Mouse (Mus musculus): ENCODE measurements around the gene Map1lc3a. TPM values are rescaled to one million over a fixed set of nuclear protein-coding genes. Genes with fewer than 3 reads are reported as not detected.
A peak's percentile ranks its signal among the peaks of the same experiment; 100 is the strongest.

Gene Map1lc3a
- polyA plus RNA-seq (2014; fragmentation: Nextera tagmentation; extraction: Ambion mirVana) = 435 and 604 TPM in 2 replicates

DNA sequence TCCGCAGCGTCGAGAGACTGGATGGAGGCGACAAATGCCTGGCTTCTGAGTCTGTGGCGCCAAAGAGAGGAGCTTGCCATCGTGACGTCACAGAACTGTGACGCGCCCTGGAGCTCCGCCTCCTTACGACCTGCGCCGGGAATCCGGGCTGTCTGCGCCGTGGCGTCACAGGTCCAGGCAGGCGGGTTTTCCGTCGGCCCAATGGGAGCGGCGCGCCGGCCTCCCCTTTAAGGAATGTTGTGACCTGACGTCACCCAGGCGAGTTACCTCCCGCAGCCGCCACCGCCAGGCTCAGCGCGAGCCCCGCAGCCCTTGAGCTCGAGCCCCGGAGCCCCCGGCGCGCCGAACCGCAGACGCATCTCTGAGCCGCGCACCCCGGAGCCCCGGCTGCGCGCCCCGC lies at the start of gene Map1lc3a:
Gene Map1lc3a, plus strand, starts transcription at position 103 of the 400 bp plus-strand sequence.
- Histone ChIP-seq H3K4me2 (ENCODE audit: low read length) (peak within 1 kb of the TSS; percentile 82), H3K4me3 (replicated peaks; ENCODE audit: low read depth, low read length) (peak within 1 kb of the TSS; percentile 94), H3K36me3 (ENCODE audit: control insufficient read depth, insufficient read depth, low read length) (peaks cover 22% of the 10 kb centered on the region), H3K9me3 (ENCODE audit: control insufficient read depth, low read length) (no peaks in the 10 kb centered on the region), H3K4me1 (ENCODE audit: control insufficient read depth, insufficient read depth, low read length) (peaks cover 10% of the 10 kb centered on the region), H3K9ac (replicated peaks; ENCODE audit: low read length) (peak within 1 kb of the TSS; percentile 95), H3K27me3 (ENCODE audit: control insufficient read depth, insufficient read depth, low read length) (no peaks in the 10 kb centered on the region), H3K27ac (replicated peaks; ENCODE audit: low read depth, low read length) (peak within 1 kb of the TSS; percentile 87)
- DNase-seq (peak; percentile 98), ATAC-seq (ENCODE audit: low FRiP score, low TSS enrichment) (peak; percentile 93)
- WGBS = under 1% methylated on average over 47 of the region's 47 CpGs

DNA sequence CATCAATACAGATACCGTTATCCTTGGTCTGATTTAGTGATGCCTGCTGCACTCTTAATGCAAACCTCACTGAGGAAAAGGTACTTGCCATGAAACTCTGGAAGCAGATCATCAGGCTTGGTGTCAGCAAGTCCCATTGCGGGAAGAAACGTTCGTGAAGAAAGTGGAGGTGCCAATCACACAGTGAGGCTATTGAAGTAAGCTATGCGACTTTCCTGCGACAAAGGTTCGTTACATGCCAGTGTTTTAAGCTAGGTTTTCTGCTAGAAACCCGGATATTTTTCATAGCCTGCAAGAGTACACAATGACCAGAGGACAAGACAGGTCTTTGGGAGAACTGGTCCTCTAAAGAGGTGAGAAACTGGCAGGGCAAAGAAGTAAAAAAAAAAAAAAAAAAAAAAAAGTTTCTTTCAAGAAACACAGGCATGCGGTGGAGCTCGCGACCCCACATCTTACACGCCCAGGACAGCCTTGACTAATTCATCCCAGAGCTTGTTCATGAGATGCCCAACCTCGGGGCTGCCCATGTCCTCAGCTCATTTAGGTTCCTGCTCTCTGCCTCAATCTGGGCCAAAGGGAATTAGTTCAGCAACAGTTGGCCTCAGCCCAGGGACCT lies 40.2 kb upstream of the Map1lc3a start:
- DNase-seq = peak; percentile 35
- peaks cover 20% of the 10 kb centered on the region for H3K4me1 ChIP-seq (ENCODE audit: control insufficient read depth, insufficient read depth, low read length)
- peak; percentile 85 for ATAC-seq (ENCODE audit: low FRiP score, low TSS enrichment)

DNA sequence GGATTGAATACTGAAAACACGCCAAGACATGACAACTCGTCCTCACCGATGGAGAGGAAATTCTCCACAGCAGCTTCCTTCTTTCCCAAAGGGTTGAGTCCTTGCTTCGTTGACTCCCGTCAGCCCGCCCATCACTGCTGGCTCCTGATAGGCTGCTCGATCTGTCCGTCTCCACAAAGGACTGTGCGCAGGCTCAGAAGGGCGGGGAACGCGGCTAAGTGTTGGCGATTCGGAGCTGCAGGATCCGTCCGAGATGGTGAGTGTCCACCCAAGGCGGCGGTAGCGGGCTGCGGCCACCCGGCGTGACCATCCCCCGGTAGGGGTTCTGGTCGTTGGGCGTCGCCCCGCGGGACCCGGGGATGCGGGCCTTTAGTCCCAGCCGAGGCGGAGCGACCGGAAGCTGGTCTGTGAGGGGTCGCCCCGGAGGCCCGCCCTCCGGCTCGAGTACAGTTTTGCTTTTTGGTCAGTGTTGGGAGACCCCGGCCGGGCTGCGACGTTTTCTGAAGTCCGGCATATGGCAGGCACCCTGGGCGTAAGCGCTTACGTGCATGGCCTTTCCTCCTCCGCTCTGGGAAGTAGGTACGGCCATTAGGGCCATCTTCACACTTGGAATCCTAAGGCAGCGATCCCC lies 39.6 kb upstream of the Map1lc3a start, which contains the start of gene Dynlrb1:
Gene Dynlrb1, plus strand, starts transcription at position 172 of the 631 bp plus-strand sequence.
- H3K4me1 ChIP-seq (ENCODE audit: control insufficient read depth, insufficient read depth, low read length) = peaks cover 20% of the 10 kb centered on the region
- DNase-seq (peak; percentile 98), ATAC-seq (ENCODE audit: low FRiP score, low TSS enrichment) (peak; percentile 98)
- peak within 1 kb of the TSS; percentile 85 for H3K9ac ChIP-seq (replicated peaks; ENCODE audit: low read length)
- no peaks in the 10 kb centered on the region for H3K9me3 ChIP-seq (ENCODE audit: control insufficient read depth, low read length)
- H3K4me3 ChIP-seq (replicated peaks; ENCODE audit: low read depth, low read length) = peak within 1 kb of the TSS; percentile 92
- no peaks in the 10 kb centered on the region for H3K27me3 ChIP-seq (ENCODE audit: control insufficient read depth, insufficient read depth, low read length)
- peak within 1 kb of the TSS; percentile 67 for H3K4me2 ChIP-seq (ENCODE audit: low read length)
- peak within 1 kb of the TSS; percentile 88 for H3K27ac ChIP-seq (replicated peaks; ENCODE audit: low read depth, low read length)
- under 1% methylated on average over 50 of the region's 50 CpGs for WGBS
- H3K36me3 ChIP-seq (ENCODE audit: control insufficient read depth, insufficient read depth, low read length) = no peaks in the 10 kb centered on the region; the same call in 1 of the 2 replicates

More for the DNA sequence above, 40.2 kb upstream of the Map1lc3a start:
- Histone ChIP-seq H3K9me3 (ENCODE audit: control insufficient read depth, low read length) (no peaks in the 10 kb centered on the region), H3K9ac (replicated peaks; ENCODE audit: low read length) (peak overlapping the region; percentile 85), H3K27me3 (ENCODE audit: control insufficient read depth, insufficient read depth, low read length) (no peaks in the 10 kb centered on the region), H3K4me2 (ENCODE audit: low read length) (peak overlapping the region; percentile 67), H3K36me3 (ENCODE audit: control insufficient read depth, insufficient read depth, low read length) (no peaks in the 10 kb centered on the region; the same call in 1 of the 2 replicates), H3K27ac (replicated peaks; ENCODE audit: low read depth, low read length) (peak overlapping the region; percentile 88), H3K4me3 (replicated peaks; ENCODE audit: low read depth, low read length) (peak overlapping the region; percentile 92)
- 3% methylated on average over 13 of the region's 13 CpGs for WGBS

DNA sequence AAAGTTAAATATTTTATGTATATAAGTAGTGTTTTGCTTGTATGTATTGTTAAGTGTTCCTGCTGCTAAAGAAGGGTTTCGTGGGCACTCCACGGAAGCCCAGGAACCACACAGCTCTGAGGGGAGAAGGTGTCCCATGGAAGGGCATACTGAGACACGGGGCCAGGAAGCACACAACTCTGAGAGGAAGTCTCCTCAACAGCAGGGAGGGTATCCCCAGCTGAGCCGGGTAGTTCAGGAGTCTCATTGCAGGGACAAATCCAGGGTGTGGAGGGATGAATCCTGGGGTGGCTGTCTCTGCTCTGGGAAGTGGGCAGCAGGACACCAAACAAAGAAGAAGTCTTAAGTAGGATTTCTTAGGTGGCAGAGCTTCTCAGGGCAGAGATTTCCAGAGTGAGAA lies 38.8 kb upstream of the Map1lc3a start:
- Histone ChIP-seq H3K27me3 (ENCODE audit: control insufficient read depth, insufficient read depth, low read length) (no peaks in the 10 kb centered on the region), H3K36me3 (ENCODE audit: control insufficient read depth, insufficient read depth, low read length) (peaks cover under 1% of the 10 kb centered on the region; the same call in 1 of the 2 replicates), H3K9ac (replicated peaks; ENCODE audit: low read length) (peak overlapping the region; percentile 85), H3K4me1 (ENCODE audit: control insufficient read depth, insufficient read depth, low read length) (peaks cover 20% of the 10 kb centered on the region), H3K4me2 (ENCODE audit: low read length) (peak overlapping the region; percentile 67), H3K27ac (replicated peaks; ENCODE audit: low read depth, low read length) (no peak overlapping the region), H3K9me3 (ENCODE audit: control insufficient read depth, low read length) (no peaks in the 10 kb centered on the region), H3K4me3 (replicated peaks; ENCODE audit: low read depth, low read length) (peak overlapping the region; percentile 92)
- DNase-seq = no peak
- 20% methylated on average over 4 of the region's 4 CpGs for WGBS
- no peak for ATAC-seq (ENCODE audit: low FRiP score, low TSS enrichment)

DNA sequence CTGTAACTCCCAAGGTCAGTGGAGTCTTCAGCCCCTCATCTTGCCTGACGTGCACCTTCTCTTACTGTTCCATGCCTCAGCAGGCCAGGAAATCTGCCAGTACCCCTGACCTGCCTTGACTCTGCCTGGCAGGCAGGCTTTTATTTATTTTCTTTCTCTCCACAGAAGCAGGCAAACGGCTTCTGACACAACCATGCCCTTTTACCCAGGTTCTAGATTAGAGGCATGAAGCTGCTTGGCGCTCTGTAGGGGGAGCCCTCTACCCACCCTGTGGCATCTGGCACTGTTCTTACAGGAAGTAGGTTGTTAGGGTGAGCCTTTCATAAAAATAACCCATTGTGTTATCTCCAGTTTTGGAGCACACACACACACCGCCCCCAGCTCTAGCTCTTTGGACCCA lies 35.2 kb upstream of the Map1lc3a start:
- peaks cover 15% of the 10 kb centered on the region for H3K4me1 ChIP-seq (ENCODE audit: control insufficient read depth, insufficient read depth, low read length)
- no peak overlapping the region for H3K27ac ChIP-seq (replicated peaks; ENCODE audit: low read depth, low read length)
- no peak overlapping the region for H3K4me2 ChIP-seq (ENCODE audit: low read length)
- WGBS = 84% methylated on average over 4 of the region's 4 CpGs
- no peak overlapping the region for H3K9ac ChIP-seq (replicated peaks; ENCODE audit: low read length)
- ATAC-seq (ENCODE audit: low FRiP score, low TSS enrichment) = no peak
- H3K36me3 ChIP-seq (ENCODE audit: control insufficient read depth, insufficient read depth, low read length) = peaks cover 35% of the 10 kb centered on the region
- no peak overlapping the region for H3K4me3 ChIP-seq (replicated peaks; ENCODE audit: low read depth, low read length)
- H3K9me3 ChIP-seq (ENCODE audit: control insufficient read depth, low read length) = no peaks in the 10 kb centered on the region
- no peak for DNase-seq
- no peaks in the 10 kb centered on the region for H3K27me3 ChIP-seq (ENCODE audit: control insufficient read depth, insufficient read depth, low read length)

DNA sequence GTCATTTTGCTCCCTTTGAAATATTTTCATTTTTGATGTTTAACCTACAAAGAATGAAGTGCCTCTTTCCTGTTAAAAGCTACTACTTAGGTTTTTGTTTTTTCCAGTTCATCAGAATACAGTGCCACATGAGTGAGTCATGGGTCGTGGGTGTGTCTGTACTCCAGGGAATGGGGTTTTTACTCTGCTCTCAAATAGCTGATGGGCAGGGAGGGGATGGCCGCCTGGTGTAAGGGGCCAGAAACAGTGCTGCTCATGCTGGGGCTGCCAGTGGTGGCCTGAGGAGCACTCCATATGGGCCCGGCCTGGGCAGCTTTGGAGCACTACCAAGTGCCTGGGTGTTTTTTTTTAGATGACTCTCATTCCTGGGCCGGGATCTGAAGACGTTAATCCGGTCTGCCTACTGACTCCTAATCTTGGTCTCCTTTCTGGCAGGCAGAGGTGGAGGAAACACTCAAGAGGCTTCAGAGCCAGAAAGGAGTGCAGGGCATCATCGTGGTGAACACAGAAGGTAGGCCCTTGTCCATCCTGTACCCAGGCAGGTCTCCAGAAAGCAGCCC lies 33.7 kb upstream of the Map1lc3a start:
- Histone ChIP-seq H3K36me3 (ENCODE audit: control insufficient read depth, insufficient read depth, low read length) (peaks cover 47% of the 10 kb centered on the region), H3K9me3 (ENCODE audit: control insufficient read depth, low read length) (no peaks in the 10 kb centered on the region), H3K9ac (replicated peaks; ENCODE audit: low read length) (no peak overlapping the region), H3K4me3 (replicated peaks; ENCODE audit: low read depth, low read length) (no peak overlapping the region), H3K4me1 (ENCODE audit: control insufficient read depth, insufficient read depth, low read length) (peaks cover 12% of the 10 kb centered on the region), H3K4me2 (ENCODE audit: low read length) (no peak overlapping the region), H3K27me3 (ENCODE audit: control insufficient read depth, insufficient read depth, low read length) (no peaks in the 10 kb centered on the region), H3K27ac (replicated peaks; ENCODE audit: low read depth, low read length) (no peak overlapping the region)
- DNase-seq (no peak), ATAC-seq (ENCODE audit: low FRiP score, low TSS enrichment) (no peak)
- WGBS = 90% methylated on average over 7 of the region's 7 CpGs

DNA sequence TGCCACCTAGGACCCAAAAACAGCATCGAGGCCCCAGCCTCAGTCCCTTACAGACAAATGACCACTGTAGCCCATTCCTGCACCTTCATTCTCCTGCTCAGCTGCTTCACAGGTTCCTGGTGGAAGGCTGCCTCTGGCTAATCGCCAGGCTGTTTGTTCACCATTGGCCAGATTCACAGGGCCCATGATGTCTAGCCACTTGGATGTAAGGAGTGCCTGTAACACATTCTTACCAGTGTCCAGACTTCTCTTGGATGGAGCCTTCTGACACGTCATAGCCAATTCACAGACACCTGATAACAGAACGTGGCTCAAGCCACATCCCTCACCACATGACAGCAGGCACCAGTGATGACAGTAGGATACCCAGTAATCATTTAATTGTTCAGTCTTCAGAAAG lies 29.9 kb upstream of the Map1lc3a start:
- H3K4me3 ChIP-seq (replicated peaks; ENCODE audit: low read depth, low read length) = no peak overlapping the region
- H3K4me2 ChIP-seq (ENCODE audit: low read length) = no peak overlapping the region
- WGBS = 96% methylated on average over 4 of the region's 4 CpGs

DNA sequence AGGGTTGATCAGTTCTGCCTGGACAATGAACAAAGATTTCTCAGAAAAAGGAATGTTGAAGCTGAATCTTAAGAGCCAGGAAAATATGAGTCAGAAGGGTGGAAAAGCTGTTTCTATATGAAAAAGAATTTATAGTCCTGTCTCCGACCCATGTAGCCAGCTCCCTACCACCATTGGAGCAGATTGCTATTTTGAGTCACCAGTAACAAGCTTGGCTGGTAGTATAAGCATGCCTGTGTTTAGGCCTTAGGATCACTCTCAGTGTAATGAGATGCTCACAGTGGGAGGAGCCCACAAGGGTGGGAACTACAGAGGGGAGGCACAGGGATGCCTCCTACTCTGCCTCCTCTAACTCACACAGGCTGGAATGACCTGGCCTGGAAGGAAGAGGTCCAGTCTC lies 27.9 kb upstream of the Map1lc3a start:
- no peak for DNase-seq

More for the DNA sequence above, 29.9 kb upstream of the Map1lc3a start:
- ATAC-seq (ENCODE audit: low FRiP score, low TSS enrichment) (no peak), DNase-seq (no peak)
- Histone ChIP-seq H3K4me1 (ENCODE audit: control insufficient read depth, insufficient read depth, low read length) (no peaks in the 10 kb centered on the region), H3K9ac (replicated peaks; ENCODE audit: low read length) (no peak overlapping the region), H3K9me3 (ENCODE audit: control insufficient read depth, low read length) (no peaks in the 10 kb centered on the region), H3K27ac (replicated peaks; ENCODE audit: low read depth, low read length) (no peak overlapping the region), H3K36me3 (ENCODE audit: control insufficient read depth, insufficient read depth, low read length) (peaks cover 86% of the 10 kb centered on the region), H3K27me3 (ENCODE audit: control insufficient read depth, insufficient read depth, low read length) (no peaks in the 10 kb centered on the region)

More for the DNA sequence above, 27.9 kb upstream of the Map1lc3a start:
- 97% methylated on average over 1 of the region's 1 CpGs for WGBS
- H3K27me3 ChIP-seq (ENCODE audit: control insufficient read depth, insufficient read depth, low read length) = no peaks in the 10 kb centered on the region
- H3K27ac ChIP-seq (replicated peaks; ENCODE audit: low read depth, low read length) = no peak overlapping the region
- no peaks in the 10 kb centered on the region for H3K4me1 ChIP-seq (ENCODE audit: control insufficient read depth, insufficient read depth, low read length)
- no peaks in the 10 kb centered on the region for H3K9me3 ChIP-seq (ENCODE audit: control insufficient read depth, low read length)
- no peak overlapping the region for H3K4me2 ChIP-seq (ENCODE audit: low read length)
- peaks cover 82% of the 10 kb centered on the region for H3K36me3 ChIP-seq (ENCODE audit: control insufficient read depth, insufficient read depth, low read length)
- no peak overlapping the region for H3K4me3 ChIP-seq (replicated peaks; ENCODE audit: low read depth, low read length)
- no peak for ATAC-seq (ENCODE audit: low FRiP score, low TSS enrichment)
- H3K9ac ChIP-seq (replicated peaks; ENCODE audit: low read length) = no peak overlapping the region
